Mouse (Mus musculus) gastrocnemius, adult 8-10 months (tissue): ENCODE data around the gene Gm10638. TPM values are rescaled to one million over a fixed set of nuclear protein-coding genes. Genes with fewer than 3 reads are reported as not detected.

ENCODE experiments used
- DNase-seq, 2 experiments: peaks; one replicate each; pipeline ENCODE4 v3.0.0; 2022; ENCODE audit warnings: low spot score in 2 of 2
- total RNA-seq, 4 experiments: library from RNA; stranded (reverse); gene quantifications; 2 replicates each; pipeline ENCODE4 v1.2.4; 2022

Gm10638 gene
- total RNA-seq, 4 experiments from 2014 or later, result 1.5 to 7.1 (median 4.4) TPM

DNA sequence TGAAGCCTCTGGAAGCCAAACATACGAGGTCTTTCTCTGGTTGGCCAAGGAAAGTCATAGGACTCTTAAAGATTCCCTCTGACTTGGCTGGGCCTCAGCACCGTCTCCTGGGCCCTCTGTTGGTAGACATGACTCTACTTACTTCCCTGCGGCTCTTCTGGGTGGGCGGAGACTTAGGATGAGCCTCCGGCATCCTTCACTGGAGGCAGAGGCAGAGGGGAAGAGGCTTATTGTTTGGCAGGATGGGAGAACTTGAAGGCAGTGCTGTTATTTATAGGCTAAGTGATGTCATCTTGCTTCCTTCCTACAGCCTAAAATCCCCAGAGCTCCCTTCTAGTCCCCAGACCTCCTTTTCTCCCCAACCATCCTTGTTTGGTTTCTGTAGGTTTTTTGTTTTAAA, 41.0 kb downstream of the Gm10638 start:
- no peak for DNase-seq

DNA sequence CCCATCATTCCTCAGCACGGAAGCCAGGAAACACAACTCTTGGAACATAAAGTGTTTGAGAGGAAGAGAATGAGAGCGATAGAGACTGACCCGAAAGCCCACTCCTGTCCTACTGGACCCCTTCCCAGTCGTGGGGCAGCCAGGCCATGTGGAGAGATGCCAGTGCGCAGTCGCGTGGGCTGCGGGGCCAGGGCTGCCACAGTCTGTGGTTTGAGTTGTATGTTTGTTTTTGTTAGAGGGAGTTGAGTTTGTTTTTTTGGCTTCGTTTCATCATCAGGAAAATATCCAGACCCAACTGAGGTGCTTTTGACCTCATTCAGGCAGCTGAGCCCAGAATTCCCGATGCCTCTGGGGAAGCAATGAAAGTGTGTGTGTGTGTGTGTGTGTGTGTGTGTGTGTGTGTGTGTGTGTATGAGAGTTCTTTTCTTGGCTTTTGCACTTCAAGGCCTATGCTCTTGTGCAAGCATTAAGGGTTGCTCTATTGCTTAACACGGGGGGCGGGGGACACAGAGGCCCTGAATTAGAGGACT, 42.5 kb downstream of the Gm10638 start:
- peak; percentile 18 to 53 for DNase-seq

DNA sequence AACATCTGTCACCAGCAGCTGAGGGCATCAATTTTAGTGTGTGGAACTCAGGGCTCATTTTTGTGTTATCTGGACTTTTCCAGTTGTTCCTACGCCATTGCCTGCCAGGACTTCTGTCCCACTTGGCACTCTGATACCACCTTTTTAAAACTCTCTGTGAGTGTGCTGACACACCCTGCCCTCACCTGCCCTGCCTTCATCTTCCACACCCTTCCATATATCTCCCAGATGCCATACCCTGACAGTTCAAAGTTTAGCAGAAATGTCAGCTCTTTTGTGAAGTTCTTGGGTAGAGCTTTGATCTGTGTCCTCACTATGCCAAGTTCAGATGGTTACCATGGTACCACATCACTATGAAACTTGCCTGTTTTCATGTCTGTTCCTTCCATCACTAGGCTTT, 44.1 kb downstream of the Gm10638 start:
- DNase-seq, result no peak

DNA sequence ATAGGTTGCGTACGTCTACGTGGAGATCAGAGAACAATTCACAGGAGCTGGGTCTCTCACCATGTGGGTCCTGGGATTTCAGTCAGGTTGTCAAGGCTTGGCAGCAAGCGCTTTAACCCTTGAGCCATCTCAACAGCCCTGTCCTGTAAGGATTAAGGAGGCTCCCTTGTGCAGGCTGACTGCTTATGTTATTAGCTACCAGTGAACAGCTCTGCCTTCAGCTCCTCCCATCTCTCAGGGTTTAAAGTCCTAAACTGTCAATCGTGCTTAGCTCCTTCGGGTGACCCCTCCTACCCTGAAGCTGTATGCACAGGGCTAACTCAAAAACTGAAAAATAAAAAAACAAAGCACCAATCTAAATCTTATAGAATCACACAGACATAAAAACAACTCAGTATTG, 46.0 kb downstream of the Gm10638 start:
- no peak for DNase-seq

DNA sequence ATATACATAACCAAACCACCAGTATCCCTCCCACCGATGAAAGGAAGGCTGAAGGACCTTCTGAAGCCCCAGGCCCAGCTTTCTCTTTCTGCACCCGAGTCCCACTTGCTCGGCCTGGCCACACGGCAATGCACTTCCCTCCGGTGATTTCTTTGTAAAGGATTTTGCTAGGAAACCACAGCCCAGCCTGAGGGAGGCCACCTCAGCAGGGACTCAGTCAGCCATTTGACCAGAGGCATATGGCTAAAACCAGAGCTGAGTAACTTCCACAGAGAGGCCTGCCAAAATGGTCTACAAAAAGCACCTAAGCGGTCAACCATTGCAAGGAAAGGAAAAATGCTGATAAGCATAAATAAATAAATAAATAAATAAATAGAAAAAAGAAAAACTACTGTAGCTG, 49.2 kb downstream of the Gm10638 start:
- DNase-seq, result no peak

Other genes with a start within 250 kb of the Gm10638 start
- gene Abcc12, start 165.0 kb upstream of the Gm10638 start, total RNA-seq, result under 1 TPM in 1 of 4 experiments, not detected in 3; 0.05 TPM
- 10 to 100 TPM; 60.5 to 70.7 (median 68.5) TPM for gene Lonp2, start 121.7 kb upstream of the Gm10638 start, total RNA-seq
- 10 to 100 TPM; 10.4 to 14.5 (median 11.7) TPM for gene Siah1a, start 235 bp downstream of the Gm10638 start, total RNA-seq
- 10 to 100 TPM; 16.6 to 18.9 (median 18.1) TPM for gene N4bp1, start 139.6 kb downstream of the Gm10638 start, total RNA-seq